Mouse (Mus musculus) testis, adult 2 months (tissue): ENCODE results near the gene Rnf151.

Experiments used
- CTCF ChIP-seq: fragments of 200-500 bp; IDR thresholded peaks from 2 replicates; pipeline ENCODE4 v1.5.1; 2012; ENCODE audit warnings: low read depth, mild to moderate bottlenecking, inconsistent platforms, low read length, moderate library complexity; ENCODE audit not compliant: control insufficient read depth, insufficient read depth, insufficient replicate concordance
- POLR2A ChIP-seq: fragments of 200-500 bp; IDR thresholded peaks from 2 replicates; pipeline ENCODE4 v1.6.1; 2012; ENCODE audit warnings: low read depth, mild to moderate bottlenecking, inconsistent platforms, low read length, moderate library complexity; ENCODE audit not compliant: control insufficient read depth

GRCm38 (mm10) chr17:24715556-24715955 lies 2.3 kb downstream of the Rnf151 start:
- TF ChIP-seq CTCF (no peak), POLR2A (no peak)
